ENCODE assay signal across 8 mouse cellular contexts in the genomic region with DNA sequence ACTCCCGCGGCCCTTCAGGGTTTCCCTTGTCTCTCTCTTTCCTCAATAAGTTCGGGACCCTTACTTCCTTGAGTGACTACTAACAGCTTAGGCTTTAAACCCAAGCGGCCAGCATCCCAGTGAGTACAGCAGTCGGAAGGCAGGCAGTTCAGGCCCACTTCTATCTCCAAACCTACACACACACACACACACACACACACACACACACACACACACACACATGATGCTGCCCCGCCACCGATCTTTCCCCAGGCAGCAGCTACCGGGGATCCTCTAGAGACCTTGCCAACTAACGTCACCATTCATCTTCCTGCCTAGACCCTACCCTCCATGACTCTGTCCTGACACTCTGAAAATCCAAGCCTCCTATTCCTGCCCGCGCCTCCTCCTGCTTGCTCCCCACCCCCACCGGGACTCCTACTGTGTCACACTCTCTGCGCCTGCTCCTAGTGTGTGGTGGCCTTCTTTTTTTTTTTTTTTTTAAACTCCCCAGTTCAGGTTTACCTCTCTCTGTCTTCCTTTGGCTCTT. TPM values are rescaled to one million over a fixed set of nuclear protein-coding genes. Genes with fewer than 3 reads are reported as not detected.
DNase-seq lines count a peak whose midpoint lies in the region; ATAC-seq lines count a peak whose summit lies in the region.

No protein-coding gene starts in this region.

- H3K4me3 ChIP-seq in intestine, embryonic 15.5 days (replicated peaks), result peak overlapping the region; percentile 78
- H3K4me3 ChIP-seq in liver, embryonic 12.5 days, result peak overlapping the region; percentile 87
- peak overlapping the region; percentile 66 for H3K4me3 ChIP-seq in neural tube, embryonic 11.5 days (ENCODE audit: low read depth, low read length)

- peak overlapping the region; percentile 71 for H3K4me2 ChIP-seq in intestine, embryonic 15.5 days (replicated peaks)
- peak overlapping the region; percentile 94 for H3K4me2 ChIP-seq in liver, embryonic 12.5 days
- peak overlapping the region; percentile 41 for H3K4me2 ChIP-seq in neural tube, embryonic 11.5 days (ENCODE audit: low read depth)

- peak overlapping the region; percentile 86 for H3K9ac ChIP-seq in intestine, embryonic 15.5 days
- H3K9ac ChIP-seq in liver, embryonic 12.5 days, result peak overlapping the region; percentile 91
- H3K9ac ChIP-seq in neural tube, embryonic 11.5 days (ENCODE audit: low read length), result peak overlapping the region; percentile 74

- H3K27me3 ChIP-seq in intestine, embryonic 15.5 days (replicated peaks), result no peaks in the 10 kb centered on the region
- H3K27me3 ChIP-seq in liver, embryonic 12.5 days (replicated peaks), result no peaks in the 10 kb centered on the region
- no peaks in the 10 kb centered on the region for H3K27me3 ChIP-seq in neural tube, embryonic 11.5 days (ENCODE audit: control insufficient read depth, insufficient read depth, low read length)

- H3K4me1 ChIP-seq in intestine, embryonic 15.5 days (replicated peaks), result peaks cover 36% of the 10 kb centered on the region
- H3K4me1 ChIP-seq in liver, embryonic 12.5 days, result peaks cover 81% of the 10 kb centered on the region
- peaks cover 4% of the 10 kb centered on the region; the same call in 1 of the 2 replicates for H3K4me1 ChIP-seq in neural tube, embryonic 11.5 days (ENCODE audit: control insufficient read depth, insufficient read depth, low read length)

- no peaks in the 10 kb centered on the region for H3K9me3 ChIP-seq in intestine, embryonic 15.5 days
- H3K9me3 ChIP-seq in liver, embryonic 12.5 days (replicated peaks), result no peaks in the 10 kb centered on the region
- H3K9me3 ChIP-seq in neural tube, embryonic 11.5 days (ENCODE audit: control insufficient read depth, low read length), result no peaks in the 10 kb centered on the region

- peak; percentile 63 for DNase-seq in ovary, postnatal 36 days (ENCODE audit: low spot score)
- no peak for DNase-seq in ovary, postnatal 14 days (ENCODE audit: low spot score)
- peak; percentile 78 for DNase-seq in cerebellum, adult 11-12 months
- peak; percentile 56 for DNase-seq in gastrocnemius, adult 18-20 months (ENCODE audit: low spot score)
- DNase-seq in neural tube, embryonic 11.5 days (ENCODE audit: low spot score), result no peak

- 1% methylated on average over 13 of the region's 13 CpGs for WGBS in intestine, embryonic 15.5 days
- WGBS in liver, embryonic 12.5 days (ENCODE audit: insufficient replicate concordance), result 1% methylated on average over 13 of the region's 13 CpGs
- WGBS in neural tube, embryonic 11.5 days, result 1% methylated on average over 13 of the region's 13 CpGs

- no peak for ATAC-seq in intestine, embryonic 15.5 days
- ATAC-seq in liver, embryonic 12.5 days, result no peak
- no peak for ATAC-seq in neural tube, embryonic 11.5 days (ENCODE audit: insufficient read depth, low FRiP score, low TSS enrichment)
- ATAC-seq in inflammation-experienced regulatory T-cells, adult 6 months, result no peak

- H3K27ac ChIP-seq in intestine, embryonic 15.5 days, result peak overlapping the region; percentile 99
- peak overlapping the region; percentile 95 for H3K27ac ChIP-seq in liver, embryonic 12.5 days
- peak overlapping the region; percentile 71; the same call in 1 of the 2 replicates for H3K27ac ChIP-seq in neural tube, embryonic 11.5 days (ENCODE audit: low read depth, low read length)

- H3K36me3 ChIP-seq in intestine, embryonic 15.5 days, result peaks cover 6% of the 10 kb centered on the region; the same call in 1 of the 2 replicates
- H3K36me3 ChIP-seq in liver, embryonic 12.5 days, result peaks cover 15% of the 10 kb centered on the region
- no peaks in the 10 kb centered on the region for H3K36me3 ChIP-seq in neural tube, embryonic 11.5 days (ENCODE audit: control insufficient read depth, insufficient read depth, low read length)

RNA-seq across cellular contexts. Expression of a gene that starts 1.1 kb away (rescaled TPM):
- total RNA-seq in gastrocnemius, adult 18-20 months (2021), result 1 to 10 TPM; 6.9 to 8.4 TPM
- polyA plus RNA-seq in intestine, embryonic 15.5 days (2015; fragmentation: Nextera tagmentation; extraction: Ambion mirVana), result 36.0 and 39.0 TPM in 2 replicates
- 19.5 and 20.9 TPM in 2 replicates for polyA plus RNA-seq in liver, embryonic 12.5 days (2016; fragmentation: Nextera tagmentation; extraction: Ambion mirVana)
- 17.0 and 18.4 TPM in 2 replicates for polyA plus RNA-seq in neural tube, embryonic 11.5 days (2014; fragmentation: Nextera tagmentation; extraction: Ambion mirVana)
- polyA plus RNA-seq in inflammation-experienced regulatory T-cells, adult 6 months (2017; shearing (Covaris generic)), result 10 to 100 TPM; 38.7 to 44.4 (median 40.2) TPM

RNA-seq across cellular contexts. Expression of a gene that starts 11.3 kb away (rescaled TPM):
- 1 to 10 TPM; 5.2 to 6.6 TPM for total RNA-seq in gastrocnemius, adult 18-20 months (2021)
- 2.7 and 3.2 TPM in 2 replicates for polyA plus RNA-seq in intestine, embryonic 15.5 days (2015; fragmentation: Nextera tagmentation; extraction: Ambion mirVana)
- polyA plus RNA-seq in liver, embryonic 12.5 days (2016; fragmentation: Nextera tagmentation; extraction: Ambion mirVana), result 0.91 and 1.2 TPM in 2 replicates
- 0.99 and 1.3 TPM in 2 replicates for polyA plus RNA-seq in neural tube, embryonic 11.5 days (2014; fragmentation: Nextera tagmentation; extraction: Ambion mirVana)
- polyA plus RNA-seq in inflammation-experienced regulatory T-cells, adult 6 months (2017; shearing (Covaris generic)), result under 1 TPM; 0.24 to 0.52 (median 0.30) TPM

RNA-seq across cellular contexts. Expression of a gene that starts 14.2 kb away (rescaled TPM):
- total RNA-seq in gastrocnemius, adult 18-20 months (2021), result 1 to 10 TPM; 3.0 to 4.0 TPM
- 25.7 and 27.0 TPM in 2 replicates for polyA plus RNA-seq in intestine, embryonic 15.5 days (2015; fragmentation: Nextera tagmentation; extraction: Ambion mirVana)
- polyA plus RNA-seq in liver, embryonic 12.5 days (2016; fragmentation: Nextera tagmentation; extraction: Ambion mirVana), result 24.6 and 26.3 TPM in 2 replicates
- 22.8 and 24.0 TPM in 2 replicates for polyA plus RNA-seq in neural tube, embryonic 11.5 days (2014; fragmentation: Nextera tagmentation; extraction: Ambion mirVana)
- 10 to 100 TPM; 37.6 to 53.5 (median 42.6) TPM for polyA plus RNA-seq in inflammation-experienced regulatory T-cells, adult 6 months (2017; shearing (Covaris generic))

RNA-seq across cellular contexts. Expression of a gene that starts 35.3 kb away (rescaled TPM):
- not detected for total RNA-seq in gastrocnemius, adult 18-20 months (2021)
- 0.35 and 0.54 TPM in 2 replicates for polyA plus RNA-seq in intestine, embryonic 15.5 days (2015; fragmentation: Nextera tagmentation; extraction: Ambion mirVana)
- 0.17 and 0.23 TPM in 2 replicates for polyA plus RNA-seq in liver, embryonic 12.5 days (2016; fragmentation: Nextera tagmentation; extraction: Ambion mirVana)
- polyA plus RNA-seq in neural tube, embryonic 11.5 days (2014; fragmentation: Nextera tagmentation; extraction: Ambion mirVana), result 0.30 and 0.50 TPM in 2 replicates
- polyA plus RNA-seq in inflammation-experienced regulatory T-cells, adult 6 months (2017; shearing (Covaris generic)), result under 1 TPM; 0.20 to 0.33 (median 0.23) TPM

RNA-seq across cellular contexts. Expression of a gene that starts 40.0 kb away (rescaled TPM):
- total RNA-seq in gastrocnemius, adult 18-20 months (2021), result 10 to 100 TPM; 12.5 to 12.7 TPM
- polyA plus RNA-seq in intestine, embryonic 15.5 days (2015; fragmentation: Nextera tagmentation; extraction: Ambion mirVana), result 60.4 and 77.5 TPM in 2 replicates
- 895 and 897 TPM in 2 replicates for polyA plus RNA-seq in liver, embryonic 12.5 days (2016; fragmentation: Nextera tagmentation; extraction: Ambion mirVana)
- 34.3 and 34.5 TPM in 2 replicates for polyA plus RNA-seq in neural tube, embryonic 11.5 days (2014; fragmentation: Nextera tagmentation; extraction: Ambion mirVana)
- polyA plus RNA-seq in inflammation-experienced regulatory T-cells, adult 6 months (2017; shearing (Covaris generic)), result 10 to 100 TPM in 2 of 3 experiments, 1 to 10 TPM in 1; 6.0 to 21.7 (median 17.0) TPM

Comparison
In these comparisons a context has a peak if more than half of its experiments do, and no peak if none do; other contexts are left out.
1. DNase-seq: peak in ovary, postnatal 36 days (single experiment), cerebellum, adult 11-12 months (single experiment) and gastrocnemius, adult 18-20 months (single experiment); none in ovary, postnatal 14 days (single experiment) and neural tube, embryonic 11.5 days (single experiment).
2. H3K4me2 ChIP-seq: peak in every context shown above with its lines; median percentile 94 in liver, embryonic 12.5 days; 71 in intestine, embryonic 15.5 days; 41 in neural tube, embryonic 11.5 days.
3. Peak in every context shown above with its lines, with median percentiles within 50 percentile points of each other: H3K27ac ChIP-seq, H3K4me3 ChIP-seq and H3K9ac ChIP-seq.